Comparison of ENCODE assay signal across 8 mouse cellular contexts in the genomic region with DNA sequence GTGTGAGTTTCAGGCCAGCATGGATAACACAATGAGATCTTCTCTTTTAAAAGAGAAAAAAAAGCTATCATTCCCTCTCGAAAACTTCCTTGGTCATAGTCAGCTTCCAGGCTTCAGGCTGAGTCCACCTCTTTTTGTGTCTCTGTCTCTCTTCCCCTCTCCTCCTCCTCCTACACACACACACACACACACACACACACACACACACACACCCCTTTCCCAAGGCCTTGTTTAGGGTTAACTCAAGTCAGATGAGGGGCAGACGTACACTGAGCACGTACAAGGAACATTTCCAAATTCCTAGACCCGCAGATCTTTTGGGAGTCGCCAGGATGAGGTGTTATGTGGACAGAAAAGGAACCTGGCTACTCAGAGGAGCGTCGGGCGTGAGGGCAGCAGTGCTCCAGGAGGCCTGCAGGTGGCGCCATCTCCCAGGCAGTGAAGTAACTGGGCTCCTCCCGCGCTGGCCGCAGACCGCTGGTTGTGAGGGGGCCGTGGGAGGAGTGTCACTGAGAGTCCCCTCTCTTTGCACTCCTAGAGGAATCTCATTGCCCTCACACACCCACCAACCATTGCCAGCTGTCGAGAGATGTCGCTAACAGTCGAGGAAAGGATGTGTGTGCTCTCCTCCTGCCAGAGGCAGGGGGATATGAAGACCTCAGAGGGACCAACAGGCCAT. TPM values are rescaled to one million over a fixed set of nuclear protein-coding genes. Genes with fewer than 3 reads are reported as not detected.
DNase-seq lines count a peak whose midpoint lies in the region; ATAC-seq and TF ChIP-seq lines count a peak whose summit lies in the region.

No protein-coding gene starts in this region.

- H3K4me2 ChIP-seq in kidney, postnatal 0 days (ENCODE audit: low read length) = peak overlapping the region; percentile 44
- H3K4me2 ChIP-seq in lung, embryonic 14.5 days = peak overlapping the region; percentile 43

- peak; percentile 98 for TF ChIP-seq CTCF in kidney, postnatal 0 days (IDR thresholded peaks at IDR 0.05; ENCODE audit: low read depth)
- TF ChIP-seq CTCF in lung, embryonic 14.5 days (IDR thresholded peaks at IDR 0.05; ENCODE audit: low read depth) = peak; percentile 99

- peaks cover 15% of the 10 kb centered on the region for H3K4me1 ChIP-seq in heart, embryonic 10.5 days
- no peaks in the 10 kb centered on the region for H3K4me1 ChIP-seq in kidney, postnatal 0 days (replicated peaks; ENCODE audit: insufficient read depth, low read length)
- 0 out of 2 replicates have a peak, but pooled peaks cover 6% of the 10 kb centered on the region for H3K4me1 ChIP-seq in lung, embryonic 14.5 days (ENCODE audit: insufficient read depth)

- no peaks in the 10 kb centered on the region for H3K27me3 ChIP-seq in heart, embryonic 10.5 days (ENCODE audit: insufficient read depth, poor library complexity, severe bottlenecking)
- H3K27me3 ChIP-seq in kidney, postnatal 0 days (ENCODE audit: insufficient read depth, low read length) = no peaks in the 10 kb centered on the region
- H3K27me3 ChIP-seq in lung, embryonic 14.5 days (ENCODE audit: insufficient read depth, low read length) = no peaks in the 10 kb centered on the region

- peak; percentile 69 for DNase-seq in 416B (ENCODE audit: low read depth)
- peak; percentile 71 to 78 for DNase-seq in adrenal gland, adult 18-20 months (ENCODE audit: low spot score in 2 of 2)
- peak; percentile 85 for DNase-seq in embryo, embryonic 11 days
- DNase-seq in heart, embryonic 10.5 days (ENCODE audit: low spot score) = peak; percentile 86
- peak; percentile 93 for DNase-seq in kidney, postnatal 0 days (ENCODE audit: low spot score)
- DNase-seq in lung, embryonic 14.5 days = peak; percentile 88
- peak; percentile 10 to 70 for DNase-seq in thymus, postnatal 10 days (ENCODE audit: low spot score in 2 of 2)

- 6% methylated on average over 17 of the region's 17 CpGs for WGBS in heart, embryonic 10.5 days
- 3% methylated on average over 17 of the region's 17 CpGs for WGBS in kidney, postnatal 0 days
- WGBS in lung, embryonic 14.5 days = 5% methylated on average over 17 of the region's 17 CpGs

- peaks cover 6% of the 10 kb centered on the region; the same call in 1 of the 2 replicates for H3K36me3 ChIP-seq in heart, embryonic 10.5 days
- no peaks in the 10 kb centered on the region for H3K36me3 ChIP-seq in kidney, postnatal 0 days (ENCODE audit: insufficient read depth, low read length)
- no peaks in the 10 kb centered on the region for H3K36me3 ChIP-seq in lung, embryonic 14.5 days (ENCODE audit: insufficient read depth)

- H3K27ac ChIP-seq in heart, embryonic 10.5 days = no peak overlapping the region
- no peak overlapping the region for H3K27ac ChIP-seq in kidney, postnatal 0 days
- no peak overlapping the region for H3K27ac ChIP-seq in lung, embryonic 14.5 days (ENCODE audit: low read depth)

- ATAC-seq in kidney, postnatal 0 days (replicated peaks; ENCODE audit: low FRiP score, low read depth) = peak; percentile 70
- peak; percentile 68 for ATAC-seq in lung, embryonic 14.5 days (ENCODE audit: insufficient read depth)
- peak; percentile 70 for ATAC-seq in neutrophil, adult 5-6 weeks (ENCODE audit: extremely low read depth, insufficient number of reproducible peaks, low FRiP score, poor library complexity, severe bottlenecking)

- no peaks in the 10 kb centered on the region for H3K9me3 ChIP-seq in heart, embryonic 10.5 days
- H3K9me3 ChIP-seq in kidney, postnatal 0 days (replicated peaks; ENCODE audit: low read length) = no peaks in the 10 kb centered on the region
- H3K9me3 ChIP-seq in lung, embryonic 14.5 days (ENCODE audit: low read depth, low read length) = no peaks in the 10 kb centered on the region

- H3K9ac ChIP-seq in kidney, postnatal 0 days (ENCODE audit: low read depth, low read length) = no peak overlapping the region
- peak overlapping the region; percentile 32; the same call in 1 of the 2 replicates for H3K9ac ChIP-seq in lung, embryonic 14.5 days

- 0 out of 2 replicates have a peak overlapping the region, but pooled peaks have one; percentile 22 for H3K4me3 ChIP-seq in heart, embryonic 10.5 days
- no peak overlapping the region; the same call in 1 of the 2 replicates for H3K4me3 ChIP-seq in kidney, postnatal 0 days (replicated peaks; ENCODE audit: low read depth, low read length)
- H3K4me3 ChIP-seq in lung, embryonic 14.5 days (ENCODE audit: low read depth, low read length) = no peak overlapping the region

RNA-seq across cellular contexts. Expression of a gene that starts 51.3 kb away (rescaled TPM):
- 100 to 1,000 TPM; 206 to 285 TPM for total RNA-seq in adrenal gland, adult 18-20 months (2021)
- polyA plus RNA-seq in heart, embryonic 10.5 days (2016; fragmentation: Nextera tagmentation; extraction: Ambion mirVana) = 13.5 and 17.4 TPM in 2 replicates
- polyA plus RNA-seq in kidney, postnatal 0 days (2015; fragmentation: Nextera tagmentation; extraction: Ambion mirVana) = 30.0 and 34.7 TPM in 2 replicates
- polyA plus RNA-seq in lung, embryonic 14.5 days (2014; fragmentation: Nextera tagmentation; extraction: Ambion mirVana) = 14.9 and 15.0 TPM in 2 replicates
- total RNA-seq in neutrophil, adult 5-6 weeks (2017) = 151 and 159 TPM in 2 replicates

Comparison
In these comparisons a context has a peak if more than half of its experiments do, and no peak if none do; other contexts are left out.
1. DNase-seq: peak in every context shown above with its lines; median percentile 93 in kidney, postnatal 0 days; 88 in lung, embryonic 14.5 days; 86 in heart, embryonic 10.5 days; 85 in embryo, embryonic 11 days; 74 in adrenal gland, adult 18-20 months; 69 in 416B; 40 in thymus, postnatal 10 days.